Mouse (Mus musculus): ENCODE measurements around the gene Gm13030. TPM values are rescaled to one million over a fixed set of nuclear protein-coding genes. Genes with fewer than 3 reads are reported as not detected.

The Gm13030 gene
- polyA plus RNA-seq, 1 experiment from 2014 or later: not detected

Other genes starting within 250 kb of the Gm13030 start
- gene Vwa5b1, start 238.1 kb downstream of the Gm13030 start, polyA plus RNA-seq (2014; fragmentation: Nextera tagmentation; extraction: Ambion mirVana): 0.11 TPM in 1 of 2 replicates, not detected in the other
- 0.27 and 1.1 TPM in 2 replicates for gene Pla2g2c, start 149.2 kb downstream of the Gm13030 start, polyA plus RNA-seq (2014; fragmentation: Nextera tagmentation; extraction: Ambion mirVana)
- gene Ubxn10, start 136.8 kb downstream of the Gm13030 start, polyA plus RNA-seq (2014; fragmentation: Nextera tagmentation; extraction: Ambion mirVana): 1.9 and 2.3 TPM in 2 replicates
- gene Pla2g2f, start 116.3 kb downstream of the Gm13030 start, polyA plus RNA-seq (2014; fragmentation: Nextera tagmentation; extraction: Ambion mirVana): 0.09 and 0.14 TPM in 2 replicates
- not detected in 2 replicates for gene Pla2g2d, start 98.2 kb downstream of the Gm13030 start, polyA plus RNA-seq (2014; fragmentation: Nextera tagmentation; extraction: Ambion mirVana)
- gene Pla2g5, start 10.5 kb downstream of the Gm13030 start, polyA plus RNA-seq (2014; fragmentation: Nextera tagmentation; extraction: Ambion mirVana): 0.12 TPM in 1 of 2 replicates, not detected in the other
- gene Pla2g2e, start 4.0 kb upstream of the Gm13030 start, polyA plus RNA-seq (2014; fragmentation: Nextera tagmentation; extraction: Ambion mirVana): not detected in 2 replicates
- 3.6 and 3.7 TPM in 2 replicates for gene Otud3, start 40.0 kb upstream of the Gm13030 start, polyA plus RNA-seq (2014; fragmentation: Nextera tagmentation; extraction: Ambion mirVana)
- not detected in 2 replicates for gene Rnf186, start 93.1 kb upstream of the Gm13030 start, polyA plus RNA-seq (2014; fragmentation: Nextera tagmentation; extraction: Ambion mirVana)
- gene Tmco4, start 98.9 kb upstream of the Gm13030 start, polyA plus RNA-seq (2014; fragmentation: Nextera tagmentation; extraction: Ambion mirVana): 1.0 and 1.4 TPM in 2 replicates
- gene Htr6, start 201.6 kb upstream of the Gm13030 start, polyA plus RNA-seq (2014; fragmentation: Nextera tagmentation; extraction: Ambion mirVana): 0.07 and 0.11 TPM in 2 replicates
- gene Nbl1, start 219.0 kb upstream of the Gm13030 start, polyA plus RNA-seq (2014; fragmentation: Nextera tagmentation; extraction: Ambion mirVana): 51.8 and 53.8 TPM in 2 replicates

Measured in limb, embryonic 11.5 days (tissue).